Mouse (Mus musculus): ENCODE results near the gene Bckdk. TPM values are rescaled to one million over a fixed set of nuclear protein-coding genes. Genes with fewer than 3 reads are reported as not detected.

Bckdk gene
- total RNA-seq (2014; rRNA removed), result 44.3 and 55.0 TPM in 2 replicates
- 61.5 and 63.5 TPM in 2 replicates for polyA plus RNA-seq (2015; fragmentation: Nextera tagmentation; extraction: Ambion mirVana)

- peak within 1 kb of the TSS; percentile 79 for H3K9ac ChIP-seq (replicated peaks; ENCODE audit: low read length)
- TF ChIP-seq CTCF (IDR thresholded peaks at IDR 0.05; ENCODE audit: low read depth), result peak; percentile 39
- peaks cover 30% of the 10 kb centered on the region; the same call in 1 of the 2 replicates for H3K36me3 ChIP-seq (ENCODE audit: insufficient read depth, low read length)
- peak within 1 kb of the TSS; percentile 70 for H3K4me3 ChIP-seq (ENCODE audit: low read length)
- DNase-seq (ENCODE audit: low spot score) (peak; percentile 92), ATAC-seq (peak; percentile 95)
- H3K4me1 ChIP-seq (ENCODE audit: insufficient read depth, low read length), result 0 out of 2 replicates have a peak, but pooled peaks cover 6% of the 10 kb centered on the region
- H3K4me2 ChIP-seq (ENCODE audit: low read depth, low read length), result peak within 1 kb of the TSS; percentile 76
- 8% methylated on average over 38 of the region's 38 CpGs for WGBS
- peak within 1 kb of the TSS; percentile 83 for H3K27ac ChIP-seq
- no peaks in the 10 kb centered on the region for H3K27me3 ChIP-seq (ENCODE audit: insufficient read depth, low read length)
- no peaks in the 10 kb centered on the region for H3K9me3 ChIP-seq (ENCODE audit: low read length)
Measured at GRCm38 (mm10) chr7:127903971-127904796, at the start of gene Bckdk. Bckdk (plus strand) TSS chr7:127904082.

- Histone ChIP-seq H3K27ac (no peak overlapping the region), H3K9ac (replicated peaks; ENCODE audit: low read length) (no peak overlapping the region), H3K36me3 (ENCODE audit: insufficient read depth, low read length) (no peaks in the 10 kb centered on the region), H3K4me1 (ENCODE audit: insufficient read depth, low read length) (no peaks in the 10 kb centered on the region), H3K27me3 (ENCODE audit: insufficient read depth, low read length) (no peaks in the 10 kb centered on the region), H3K9me3 (ENCODE audit: low read length) (no peaks in the 10 kb centered on the region), H3K4me2 (ENCODE audit: low read depth, low read length) (no peak overlapping the region), H3K4me3 (ENCODE audit: low read length) (no peak overlapping the region)
- WGBS, result 93% methylated on average over 6 of the region's 6 CpGs
- TF ChIP-seq CTCF (IDR thresholded peaks at IDR 0.05; ENCODE audit: low read depth), result no peak
- DNase-seq (ENCODE audit: low spot score) (no peak), ATAC-seq (no peak)
Measured at GRCm38 (mm10) chr7:127858258-127858657, 45.6 kb upstream of the Bckdk start.

GRCm38 (mm10) chr7:127866434-127866833 is 37.4 kb upstream of the Bckdk start:
- no peak overlapping the region for H3K27ac ChIP-seq
- H3K36me3 ChIP-seq (ENCODE audit: insufficient read depth, low read length), result peaks cover 32% of the 10 kb centered on the region
- no peak for ATAC-seq
- no peak for TF ChIP-seq CTCF (IDR thresholded peaks at IDR 0.05; ENCODE audit: low read depth)
- 96% methylated on average over 12 of the region's 12 CpGs for WGBS
- DNase-seq (ENCODE audit: low spot score), result no peak
- no peaks in the 10 kb centered on the region for H3K27me3 ChIP-seq (ENCODE audit: insufficient read depth, low read length)
- no peak overlapping the region for H3K4me3 ChIP-seq (ENCODE audit: low read length)
- H3K4me2 ChIP-seq (ENCODE audit: low read depth, low read length), result no peak overlapping the region
- H3K4me1 ChIP-seq (ENCODE audit: insufficient read depth, low read length), result no peaks in the 10 kb centered on the region
- no peak overlapping the region for H3K9ac ChIP-seq (replicated peaks; ENCODE audit: low read length)
- no peaks in the 10 kb centered on the region for H3K9me3 ChIP-seq (ENCODE audit: low read length)

- no peak overlapping the region for H3K9ac ChIP-seq (replicated peaks; ENCODE audit: low read length)
- WGBS, result 96% methylated on average over 18 of the region's 18 CpGs
- peaks cover 32% of the 10 kb centered on the region for H3K36me3 ChIP-seq (ENCODE audit: insufficient read depth, low read length)
- DNase-seq (ENCODE audit: low spot score) (no peak), ATAC-seq (no peak)
- H3K4me1 ChIP-seq (ENCODE audit: insufficient read depth, low read length), result no peaks in the 10 kb centered on the region
- H3K4me2 ChIP-seq (ENCODE audit: low read depth, low read length), result no peak overlapping the region
- H3K9me3 ChIP-seq (ENCODE audit: low read length), result no peaks in the 10 kb centered on the region
- no peaks in the 10 kb centered on the region for H3K27me3 ChIP-seq (ENCODE audit: insufficient read depth, low read length)
- H3K4me3 ChIP-seq (ENCODE audit: low read length), result no peak overlapping the region
- H3K27ac ChIP-seq, result no peak overlapping the region
- TF ChIP-seq CTCF (IDR thresholded peaks at IDR 0.05; ENCODE audit: low read depth), result no peak
Measured at GRCm38 (mm10) chr7:127867641-127868040, 36.2 kb upstream of the Bckdk start.

- H3K4me3 ChIP-seq (ENCODE audit: low read length), result no peak overlapping the region
- H3K4me2 ChIP-seq (ENCODE audit: low read depth, low read length), result no peak overlapping the region
- ATAC-seq (no peak), DNase-seq (ENCODE audit: low spot score) (peak; percentile 20)
- no peak for TF ChIP-seq CTCF (IDR thresholded peaks at IDR 0.05; ENCODE audit: low read depth)
- H3K9me3 ChIP-seq (ENCODE audit: low read length), result no peaks in the 10 kb centered on the region
- H3K9ac ChIP-seq (replicated peaks; ENCODE audit: low read length), result peak overlapping the region; percentile 28; the same call in 1 of the 2 replicates
- peaks cover 7% of the 10 kb centered on the region for H3K4me1 ChIP-seq (ENCODE audit: insufficient read depth, low read length)
- H3K36me3 ChIP-seq (ENCODE audit: insufficient read depth, low read length), result peaks cover 32% of the 10 kb centered on the region
- WGBS, result 42% methylated on average over 3 of the region's 3 CpGs
- H3K27me3 ChIP-seq (ENCODE audit: insufficient read depth, low read length), result no peaks in the 10 kb centered on the region
- H3K27ac ChIP-seq, result peak overlapping the region; percentile 20; the same call in 1 of the 2 replicates
Measured at GRCm38 (mm10) chr7:127869149-127869810, 34.6 kb upstream of the Bckdk start.

- Histone ChIP-seq H3K27me3 (ENCODE audit: insufficient read depth, low read length) (no peaks in the 10 kb centered on the region), H3K9ac (replicated peaks; ENCODE audit: low read length) (no peak overlapping the region), H3K27ac (no peak overlapping the region), H3K36me3 (ENCODE audit: insufficient read depth, low read length) (peaks cover 25% of the 10 kb centered on the region), H3K9me3 (ENCODE audit: low read length) (no peaks in the 10 kb centered on the region), H3K4me2 (ENCODE audit: low read depth, low read length) (no peak overlapping the region), H3K4me1 (ENCODE audit: insufficient read depth, low read length) (peaks cover 12% of the 10 kb centered on the region), H3K4me3 (ENCODE audit: low read length) (no peak overlapping the region)
- no peak for ATAC-seq
- WGBS, result 83% methylated on average over 5 of the region's 5 CpGs
- TF ChIP-seq CTCF (IDR thresholded peaks at IDR 0.05; ENCODE audit: low read depth), result peak; percentile 47
- no peak for DNase-seq (ENCODE audit: low spot score)
Measured at GRCm38 (mm10) chr7:127870136-127870821, 33.6 kb upstream of the Bckdk start.
